Mouse (Mus musculus) embryonic facial prominence, embryonic 13.5 days (tissue): ENCODE results near the gene Apln. TPM values are rescaled to one million over a fixed set of nuclear protein-coding genes. Genes with fewer than 3 reads are reported as not detected.

ENCODE experiments used
- polyA plus RNA-seq: library from polyadenylated mRNA; unstranded; fragments of >200 nt; fragmentation: Nextera tagmentation; extraction: Ambion mirVana; gene quantifications from 2 replicates; pipeline ENCODE4 v1.2.1, GENCODE M21; 2015

Apln gene
- polyA plus RNA-seq, 1 experiment from 2014 or later, result 9.7 TPM

Other genes with a start within 250 kb of the Apln start
- 34.5 and 37.9 TPM in 2 replicates for gene Smarca1, start 141.9 kb downstream of the Apln start, polyA plus RNA-seq
- gene Ocrl, start 122.5 kb downstream of the Apln start, polyA plus RNA-seq, result 24.9 and 28.7 TPM in 2 replicates
- 4.4 and 4.6 TPM in 2 replicates for gene Xpnpep2, start 73.9 kb upstream of the Apln start, polyA plus RNA-seq
- gene Sash3, start 111.6 kb upstream of the Apln start, polyA plus RNA-seq, result 1.6 and 1.8 TPM in 2 replicates
- 5.9 and 6.6 TPM in 2 replicates for gene Zdhhc9, start 174.0 kb upstream of the Apln start, polyA plus RNA-seq
- gene Utp14a, start 222.0 kb upstream of the Apln start, polyA plus RNA-seq, result 21.8 and 22.5 TPM in 2 replicates